Mouse (Mus musculus) ovary, postnatal 14 days (tissue): ENCODE data around the gene Zdhhc16.

Source experiments
- DNase-seq: peaks from one replicate; pipeline ENCODE4 v3.0.0; 2022; ENCODE audit warnings: low spot score

The Zdhhc16 gene

DNA sequence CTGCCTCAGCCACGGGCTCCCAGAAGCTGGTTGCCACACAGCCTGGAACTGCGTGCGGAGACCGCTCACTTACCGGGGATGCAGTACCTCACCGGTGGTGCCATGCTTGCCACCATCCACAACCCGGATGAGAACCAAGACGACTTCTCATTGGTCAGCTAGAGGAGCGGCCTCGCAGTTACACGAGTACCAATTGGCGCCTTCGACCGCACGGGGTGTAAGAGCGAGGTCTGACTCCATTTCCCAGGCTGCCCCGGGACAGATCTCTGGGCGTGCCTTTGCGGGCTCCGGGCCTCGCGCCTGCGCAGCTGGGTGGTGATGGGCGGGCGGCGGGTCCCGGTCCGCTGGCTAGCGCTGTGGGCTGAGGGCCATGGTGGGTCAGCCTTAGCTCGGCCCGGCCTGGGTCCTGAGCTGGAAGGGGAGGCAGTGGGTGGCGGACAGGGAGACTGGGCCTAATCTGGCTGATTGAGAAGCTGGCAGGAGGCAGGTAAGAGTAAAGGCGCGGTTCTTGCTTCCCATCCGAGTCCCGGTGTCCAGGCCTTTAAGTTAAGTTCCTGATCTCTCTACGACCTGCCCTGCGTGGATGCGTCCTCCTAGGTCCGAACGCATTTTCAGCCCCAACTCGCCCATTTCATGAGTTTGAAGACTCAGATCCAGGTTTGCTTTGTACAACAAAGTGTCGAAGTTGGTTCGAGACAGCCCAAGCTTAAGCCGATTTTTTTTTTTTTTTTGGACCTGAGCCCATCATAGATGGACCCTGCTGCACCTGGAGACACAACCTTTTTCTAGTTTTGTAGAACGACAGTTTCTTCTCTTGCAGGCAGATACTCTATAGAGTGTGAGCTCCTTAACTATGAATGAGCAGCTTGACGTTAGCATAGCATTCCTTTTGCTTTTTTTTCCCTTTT, at the start of gene Zdhhc16, which contains the start of gene Exosc1:
Zdhhc16 (plus strand) TSS at position 302 of the 908 bp plus-strand sequence.
Exosc1 (minus strand) TSS at position 245 of the 908 bp plus-strand sequence.
- peak; percentile 97 for DNase-seq

- DNase-seq, result no peak
These were observed 49.4 kb upstream of the Zdhhc16 start for GRCm38 (mm10) chr19:41883882-41884281.

- no peak for DNase-seq
These were observed 45.1 kb upstream of the Zdhhc16 start for GRCm38 (mm10) chr19:41888191-41888590.

- no peak for DNase-seq
These were observed 38.3 kb upstream of the Zdhhc16 start for GRCm38 (mm10) chr19:41894959-41895358.

GRCm38 (mm10) chr19:41895460-41896318, 37.6 kb upstream of the Zdhhc16 start, which contains the start of gene Rrp12:
Gene Rrp12, minus strand, starts transcription at chr19:41896173.
- peak; percentile 69 for DNase-seq

GRCm38 (mm10) chr19:41896319-41896711, 37.0 kb upstream of the Zdhhc16 start:
- DNase-seq, result no peak

- peak; percentile 15 for DNase-seq
These were observed 34.4 kb upstream of the Zdhhc16 start for GRCm38 (mm10) chr19:41898860-41899259.

DNA sequence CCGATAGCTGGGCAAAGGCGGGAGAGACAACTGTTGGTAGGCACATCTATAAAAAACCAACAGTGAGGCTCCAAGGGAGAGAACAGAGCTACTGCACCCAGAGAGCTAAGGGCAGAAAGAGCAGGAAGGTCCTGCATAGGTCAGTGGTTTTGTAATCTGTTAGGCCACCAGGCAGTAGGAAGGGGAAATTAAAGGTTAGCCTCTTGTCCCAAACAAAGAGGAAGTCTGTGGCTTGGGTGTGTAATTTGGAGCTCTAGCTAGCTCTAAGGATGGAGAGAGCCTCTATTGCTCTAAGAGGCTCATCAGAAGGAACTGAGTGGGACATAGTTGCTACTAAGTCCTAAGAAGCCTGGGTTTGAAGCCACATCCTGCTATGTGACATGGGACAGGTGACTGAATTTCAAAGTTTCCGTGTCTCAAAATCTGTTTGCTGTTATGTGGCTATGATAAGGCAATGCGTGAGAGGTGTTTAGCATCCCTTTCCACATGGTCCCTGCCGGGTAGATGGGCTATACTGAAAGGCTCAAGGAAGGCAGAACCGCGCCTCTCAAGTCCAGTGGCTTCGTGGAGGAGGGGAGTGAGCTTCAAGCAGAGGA, 32.7 kb upstream of the Zdhhc16 start:
- no peak for DNase-seq

- DNase-seq, result no peak
These were observed 31.6 kb upstream of the Zdhhc16 start for GRCm38 (mm10) chr19:41901696-41902095.

GRCm38 (mm10) chr19:41902848-41903593, 30.3 kb upstream of the Zdhhc16 start:
- no peak for DNase-seq

- no peak for DNase-seq
These were observed 28.0 kb upstream of the Zdhhc16 start for GRCm38 (mm10) chr19:41905246-41905645.

DNA sequence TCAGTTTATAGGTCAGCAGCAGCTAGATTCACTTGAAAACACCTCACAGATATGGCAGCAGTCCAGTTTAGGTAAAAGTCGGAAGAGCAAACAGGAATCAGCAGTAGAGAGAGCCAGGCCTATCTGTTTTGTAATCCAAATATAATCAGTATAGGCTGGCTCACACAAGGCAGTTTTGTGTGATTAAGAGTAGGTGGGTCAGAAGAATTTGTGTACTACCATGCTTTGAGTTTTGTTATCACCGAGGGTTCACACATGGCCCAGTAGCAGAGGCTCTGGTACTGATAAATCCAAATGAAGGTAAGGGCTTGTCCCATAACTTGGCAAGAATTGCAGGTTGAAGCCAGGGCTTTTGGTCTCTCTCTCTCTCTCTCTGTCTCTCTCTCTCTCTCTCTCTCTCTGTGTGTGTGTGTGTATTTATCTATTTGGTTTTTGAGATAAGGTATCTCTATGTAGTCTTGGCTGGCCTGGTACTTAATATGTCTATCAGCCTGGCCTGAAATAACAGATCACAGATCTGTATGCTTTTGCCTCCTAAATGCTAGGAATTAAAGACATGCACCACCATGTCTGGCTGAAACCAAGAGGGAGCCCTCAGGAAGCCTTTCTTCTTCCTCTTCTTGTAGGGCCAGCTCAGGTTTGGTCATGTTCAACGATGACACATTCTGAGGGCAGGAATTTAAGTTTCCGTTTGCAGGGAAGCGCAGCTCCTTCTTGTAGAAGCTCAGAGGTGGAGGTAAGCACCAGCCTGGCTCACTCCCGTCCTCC, 26.8 kb upstream of the Zdhhc16 start:
- no peak for DNase-seq

- DNase-seq, result no peak
These were observed 26.1 kb upstream of the Zdhhc16 start for GRCm38 (mm10) chr19:41907079-41907760.

DNA sequence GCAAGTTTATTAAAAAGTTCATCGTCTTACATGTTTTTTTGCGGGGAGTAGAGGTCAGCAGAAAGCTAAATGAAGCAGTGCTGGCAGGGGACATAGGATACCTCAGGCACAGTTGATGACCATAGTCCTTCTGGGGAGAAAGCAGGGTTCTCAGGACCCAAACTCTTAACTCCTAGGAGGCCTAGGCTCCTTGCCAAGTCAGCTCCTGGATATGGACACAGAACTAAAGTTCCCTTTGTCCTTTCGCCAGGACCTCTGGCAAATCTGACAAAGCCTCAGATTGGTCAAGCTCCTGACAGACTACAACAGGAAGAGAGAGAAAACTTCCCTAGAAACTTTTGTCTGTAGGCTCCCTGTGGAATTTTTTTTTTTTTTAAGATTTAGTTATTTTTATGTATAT, 24.5 kb upstream of the Zdhhc16 start:
- DNase-seq, result no peak

DNA sequence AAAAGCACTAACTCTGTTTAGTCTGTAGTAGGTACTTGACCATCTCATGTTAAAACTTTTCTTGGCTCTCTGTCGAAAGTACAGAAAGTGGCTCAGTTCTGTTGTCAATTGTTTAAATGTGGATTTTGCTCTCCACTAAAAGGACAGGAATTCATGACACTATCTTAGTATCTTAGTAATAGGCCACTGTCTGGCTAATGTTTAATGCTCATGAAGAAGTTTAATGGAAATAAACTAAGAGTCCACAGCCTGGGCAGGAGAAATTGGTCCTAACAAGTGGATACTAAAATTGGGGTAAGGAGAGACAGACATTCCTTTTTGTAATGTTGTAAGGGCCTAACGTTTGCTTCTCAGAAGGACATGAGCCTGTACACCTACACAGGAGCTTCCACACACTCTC, 22.9 kb upstream of the Zdhhc16 start:
- no peak for DNase-seq

GRCm38 (mm10) chr19:41911178-41912073, 21.9 kb upstream of the Zdhhc16 start, which contains the start of gene Pgam1:
Gene Pgam1, plus strand, starts transcription at chr19:41911923.
- DNase-seq, result peak; percentile 92

DNA sequence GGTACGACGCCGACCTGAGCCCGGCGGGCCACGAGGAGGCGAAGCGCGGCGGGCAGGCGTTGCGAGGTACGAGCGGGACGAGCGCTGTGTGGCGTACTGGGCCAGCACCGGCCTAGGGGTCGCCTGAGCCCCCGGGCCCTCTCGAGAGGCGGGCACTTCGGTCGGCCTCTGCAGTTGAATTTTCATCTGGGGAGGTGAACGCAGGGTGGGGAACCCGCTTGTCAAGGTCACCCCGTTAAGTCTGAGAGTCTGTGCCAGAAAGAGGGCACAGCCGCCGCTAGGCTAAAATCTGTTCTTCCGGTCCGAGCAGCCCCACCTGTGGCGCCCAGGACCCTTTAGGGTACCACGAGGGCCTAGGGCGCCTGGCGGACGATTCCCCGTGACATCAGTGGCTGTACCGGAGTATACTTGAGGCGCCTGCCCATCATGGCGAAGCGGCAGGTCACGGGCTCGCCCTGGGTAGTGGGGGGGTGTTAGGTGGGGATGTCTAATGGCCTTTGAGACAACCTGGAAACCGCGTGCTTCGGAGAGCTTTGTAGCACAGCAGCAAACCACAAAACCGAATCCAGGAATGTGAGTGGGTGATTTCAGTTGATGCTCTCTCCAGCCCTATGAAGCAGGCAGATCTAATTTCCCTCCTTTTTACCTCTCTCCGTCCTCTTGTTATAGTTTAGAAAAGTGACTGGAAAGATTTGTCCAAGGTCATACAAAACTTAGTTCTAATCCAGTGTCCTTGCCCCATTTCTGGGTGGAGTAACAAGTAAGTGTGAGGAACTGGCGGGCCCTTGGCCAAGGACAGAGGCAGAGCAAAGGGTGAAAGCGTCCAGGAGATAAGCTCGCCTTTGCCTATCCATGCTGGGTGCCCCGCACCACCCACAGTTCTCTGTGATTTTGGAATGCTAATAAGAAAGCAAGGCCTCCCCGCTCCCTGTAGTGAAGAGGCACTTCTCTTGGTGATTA, 20.9 kb upstream of the Zdhhc16 start:
- DNase-seq, result peak; percentile 20
